Mouse (Mus musculus): Measurements from ENCODE around the gene Gmpr2.

DNA sequence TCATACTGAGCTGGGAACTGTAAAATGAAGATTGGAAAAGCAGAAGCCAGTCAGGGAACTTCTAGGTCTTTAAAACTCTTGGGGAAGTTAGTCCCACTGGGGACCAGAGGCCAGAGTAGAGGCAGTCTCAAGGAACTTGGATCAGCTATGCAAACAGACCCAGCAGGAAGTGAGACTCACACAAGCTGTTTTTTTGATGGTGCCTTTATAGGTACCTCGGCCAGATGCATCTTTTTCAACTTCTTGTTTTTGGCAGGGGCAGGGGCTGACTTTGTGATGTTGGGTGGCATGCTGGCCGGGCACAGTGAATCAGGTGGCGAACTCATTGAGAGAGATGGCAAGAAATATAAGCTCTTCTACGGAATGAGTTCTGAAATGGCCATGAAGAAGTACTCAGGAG is 5.9 kb downstream of the Gmpr2 start:
- TF ChIP-seq CTCF (IDR thresholded peaks at IDR 0.05; ENCODE audit: control insufficient read depth, insufficient read depth, insufficient replicate concordance, low read depth, low read length) (no peak), POLR2A (IDR thresholded peaks at IDR 0.05; ENCODE audit: control insufficient read depth, low read depth, low read length) (no peak)

Data from testis, adult 2 months (tissue).